Mouse (Mus musculus) left cerebral cortex, postnatal 36 days (tissue): ENCODE measurements around the gene Cblb. TPM values are rescaled to one million over a fixed set of nuclear protein-coding genes. Genes with fewer than 3 reads are reported as not detected.
A peak's percentile ranks its signal among the peaks of the same experiment; 100 is the strongest.

Experiments used
- DNase-seq, 2 experiments: peaks; one replicate each; pipeline ENCODE4 v3.0.0; 2021 to 2022; ENCODE audit warnings: low spot score in 2 of 2, mixed read lengths in 1 of 2
- intact Hi-C: fragments of 180-260 bp; cut with DNase I; formaldehyde crosslinking; loops from one replicate; pipeline ENCODE4 v1.15.1; 2025
- total RNA-seq, 2 experiments: library from RNA; stranded (reverse); gene quantifications; 2 replicates each; pipeline ENCODE4 v1.2.3; 2021

The Cblb gene
- total RNA-seq, 2 experiments from 2014 or later: 19.3 to 21.4 TPM

GRCm38 (mm10) chr16:52034356-52034755 lies 3.3 kb downstream of the Cblb start:
- intact Hi-C loops: loop anchor here (5.0 kb wide), 1 partner anchor 148 kb away; no protein-coding TSS in a partner anchor
- no peak for DNase-seq

- DNase-seq: no peak
- intact Hi-C loops: no loop called here
Measured at GRCm38 (mm10) chr16:52036295-52036694, 5.3 kb downstream of the Cblb start.

GRCm38 (mm10) chr16:52038283-52038682 lies 7.3 kb downstream of the Cblb start:
- intact Hi-C loops: no loop called here
- no peak for DNase-seq

- DNase-seq: no peak
- intact Hi-C loops: no loop called here
Measured at GRCm38 (mm10) chr16:52038821-52039220, 7.8 kb downstream of the Cblb start.

- no peak for DNase-seq
- intact Hi-C loops: no loop called here
Measured at GRCm38 (mm10) chr16:52040937-52041336, 9.9 kb downstream of the Cblb start.

- DNase-seq: no peak
- intact Hi-C loops: no loop called here
Measured at GRCm38 (mm10) chr16:52042667-52043379, 11.8 kb downstream of the Cblb start.

GRCm38 (mm10) chr16:52043380-52044117 lies 12.5 kb downstream of the Cblb start:
- DNase-seq: no peak
- intact Hi-C loops: no loop called here

GRCm38 (mm10) chr16:52044518-52044917 lies 13.5 kb downstream of the Cblb start:
- intact Hi-C loops: no loop called here
- DNase-seq: no peak

- DNase-seq: no peak
- intact Hi-C loops: no loop called here
Measured at GRCm38 (mm10) chr16:52044985-52045384, 14.0 kb downstream of the Cblb start.

- intact Hi-C loops: no loop called here
- no peak for DNase-seq
Measured at GRCm38 (mm10) chr16:52046464-52046863, 15.4 kb downstream of the Cblb start.

GRCm38 (mm10) chr16:52051106-52051505 lies 20.1 kb downstream of the Cblb start:
- intact Hi-C loops: no loop called here
- no peak for DNase-seq

- no peak for DNase-seq
- intact Hi-C loops: no loop called here
Measured at GRCm38 (mm10) chr16:52052734-52053133, 21.7 kb downstream of the Cblb start.

GRCm38 (mm10) chr16:52055236-52055635 lies 24.2 kb downstream of the Cblb start:
- intact Hi-C loops: no loop called here
- no peak for DNase-seq

- intact Hi-C loops: no loop called here
- no peak for DNase-seq
Measured at GRCm38 (mm10) chr16:52056164-52056563, 25.1 kb downstream of the Cblb start.

GRCm38 (mm10) chr16:52057335-52057734 lies 26.3 kb downstream of the Cblb start:
- no peak for DNase-seq
- intact Hi-C loops: no loop called here

GRCm38 (mm10) chr16:52059535-52059934 lies 28.5 kb downstream of the Cblb start:
- intact Hi-C loops: no loop called here

GRCm38 (mm10) chr16:52060100-52060719 lies 29.2 kb downstream of the Cblb start:
- intact Hi-C loops: no loop called here
- peak; percentile 29 to 36 for DNase-seq

More at GRCm38 (mm10) chr16:52059535-52059934, 28.5 kb downstream of the Cblb start:
- no peak for DNase-seq

- no peak for DNase-seq
- intact Hi-C loops: no loop called here
Measured at GRCm38 (mm10) chr16:52061015-52061481, 30.0 kb downstream of the Cblb start.

GRCm38 (mm10) chr16:52064309-52065105 lies 33.5 kb downstream of the Cblb start:
- DNase-seq: no peak
- intact Hi-C loops: no loop called here
